Mouse (Mus musculus): ENCODE results near the gene Ldlrad3. TPM values are rescaled to one million over a fixed set of nuclear protein-coding genes. Genes with fewer than 3 reads are reported as not detected.
A peak's percentile ranks its signal among the peaks of the same experiment; 100 is the strongest.

Ldlrad3 gene
- polyA plus RNA-seq, 1 experiment from 2014 or later: 14.6 TPM

DNA sequence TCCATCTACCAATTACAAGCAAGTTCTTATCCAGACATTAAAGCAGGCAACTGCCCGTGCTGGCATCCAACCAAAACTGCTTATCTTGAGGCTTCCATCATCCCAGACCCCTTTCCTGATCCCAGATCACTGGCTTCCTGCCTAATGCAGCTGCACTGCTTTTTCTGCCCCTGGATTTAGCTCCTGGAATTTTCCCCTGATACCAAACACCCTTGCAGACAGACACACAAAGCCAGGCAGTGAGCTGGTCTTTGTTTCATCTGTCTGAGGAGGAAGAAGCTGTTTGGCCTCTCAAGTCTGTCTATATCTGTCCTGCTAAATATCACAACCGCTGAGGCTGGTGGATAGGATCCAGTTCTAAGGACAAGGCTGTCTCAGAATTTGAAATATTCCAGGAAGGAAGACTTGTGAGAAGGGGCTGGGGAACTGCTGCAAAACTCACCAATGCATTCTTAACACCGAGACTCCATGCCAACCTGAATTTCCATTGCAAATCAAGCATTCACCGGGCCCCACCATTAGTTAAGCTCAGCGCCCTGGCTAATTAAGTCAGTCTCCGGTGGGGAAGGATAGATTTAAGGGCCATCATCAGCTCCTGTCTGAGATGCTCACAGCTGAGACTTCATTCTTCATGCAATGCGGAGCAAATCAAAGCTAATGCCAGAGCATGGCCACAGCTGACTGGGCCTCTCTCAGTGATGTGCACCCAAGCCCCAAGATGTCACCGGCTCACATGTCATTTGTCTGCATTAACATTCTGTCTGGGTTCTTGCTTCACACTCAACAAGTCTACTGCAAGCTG lies 183.0 kb downstream of the Ldlrad3 start:
- Histone ChIP-seq H3K9me3 (ENCODE audit: low read length) (no peaks in the 10 kb centered on the region), H3K27me3 (replicated peaks; ENCODE audit: insufficient read depth, low read length) (no peaks in the 10 kb centered on the region), H3K9ac (replicated peaks; ENCODE audit: low read depth) (no peak overlapping the region), H3K4me2 (replicated peaks; ENCODE audit: low read depth, low read length) (peak overlapping the region; percentile 3), H3K4me1 (ENCODE audit: insufficient read depth, low read depth, low read length) (peaks cover 18% of the 10 kb centered on the region; the same call in 1 of the 2 replicates), H3K27ac (ENCODE audit: low read length) (no peak overlapping the region), H3K36me3 (ENCODE audit: insufficient read depth, low read length) (no peaks in the 10 kb centered on the region), H3K4me3 (ENCODE audit: low read depth, low read length) (no peak overlapping the region)
- WGBS: 30% methylated on average over 8 of the region's 8 CpGs
- ATAC-seq: 0 out of 2 replicates have a peak, but pooled peaks have one; percentile 5
- DNase-seq (ENCODE audit: low spot score): peak; percentile 27
- no peak for TF ChIP-seq CTCF (IDR thresholded peaks at IDR 0.05)
- TF ChIP-seq EP300 (IDR thresholded peaks at IDR 0.05): no peak

DNA sequence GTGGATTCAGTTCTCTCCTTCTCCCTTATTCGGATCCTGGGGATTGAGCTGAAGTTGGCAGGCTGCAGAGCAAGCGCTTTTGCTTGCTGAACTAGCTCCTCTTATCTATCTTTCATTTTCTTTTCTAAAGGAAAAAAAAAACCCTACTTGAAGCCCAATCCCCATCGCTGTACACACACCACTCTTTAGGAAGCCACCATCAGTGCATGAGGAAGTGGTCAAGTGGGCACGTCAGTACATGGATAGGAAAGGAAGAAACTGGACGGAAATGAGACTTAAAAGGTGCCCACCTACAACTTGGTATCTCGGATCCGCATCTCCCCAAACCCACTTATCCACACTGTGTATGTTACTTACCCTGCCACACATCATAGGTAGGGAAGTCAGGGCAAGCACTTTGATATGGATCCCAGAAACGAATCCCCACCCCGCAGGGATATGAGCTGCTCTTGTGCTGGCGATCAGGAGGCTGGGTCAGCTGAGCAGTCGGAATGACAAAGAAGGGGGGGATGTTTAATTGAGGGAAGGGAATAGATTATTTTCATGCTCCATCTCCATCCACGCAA lies 183.7 kb downstream of the Ldlrad3 start:
- TF ChIP-seq EP300 (IDR thresholded peaks at IDR 0.05) (no peak), CTCF (IDR thresholded peaks at IDR 0.05) (no peak)
- no peak overlapping the region for H3K4me3 ChIP-seq (ENCODE audit: low read depth, low read length)
- H3K9me3 ChIP-seq (ENCODE audit: low read length): no peaks in the 10 kb centered on the region
- H3K4me1 ChIP-seq (ENCODE audit: insufficient read depth, low read depth, low read length): peaks cover 18% of the 10 kb centered on the region; the same call in 1 of the 2 replicates
- 0 out of 2 replicates have a peak overlapping the region, but pooled peaks have one; percentile 0 for H3K27ac ChIP-seq (ENCODE audit: low read length)
- H3K4me2 ChIP-seq (replicated peaks; ENCODE audit: low read depth, low read length): peak overlapping the region; percentile 3
- no peaks in the 10 kb centered on the region for H3K27me3 ChIP-seq (replicated peaks; ENCODE audit: insufficient read depth, low read length)
- no peak overlapping the region for H3K9ac ChIP-seq (replicated peaks; ENCODE audit: low read depth)
- WGBS: 33% methylated on average over 12 of the region's 12 CpGs
- H3K36me3 ChIP-seq (ENCODE audit: insufficient read depth, low read length): no peaks in the 10 kb centered on the region
- DNase-seq (ENCODE audit: low spot score): no peak
- no peak for ATAC-seq

DNA sequence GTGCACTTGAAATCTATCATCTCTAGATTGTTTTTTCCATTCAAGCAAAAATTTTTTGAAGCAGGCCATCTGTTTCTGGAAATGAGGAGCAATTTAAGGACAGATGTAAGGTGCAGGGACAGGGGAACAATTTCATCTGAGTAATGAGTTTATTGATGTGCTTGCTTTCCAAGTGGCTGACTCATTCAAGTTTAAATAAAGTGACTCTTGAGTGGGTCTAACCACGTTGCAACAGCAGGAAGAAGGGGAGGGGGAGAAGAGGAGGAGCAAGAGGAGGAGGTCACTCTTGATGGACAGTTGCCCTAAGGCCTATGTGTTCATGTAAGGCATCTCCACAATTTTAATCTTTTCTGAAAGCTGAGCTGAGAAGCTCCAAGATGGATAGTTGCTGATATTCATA lies 184.5 kb downstream of the Ldlrad3 start:
- no peaks in the 10 kb centered on the region for H3K36me3 ChIP-seq (ENCODE audit: insufficient read depth, low read length)
- H3K4me2 ChIP-seq (replicated peaks; ENCODE audit: low read depth, low read length): no peak overlapping the region
- no peak overlapping the region for H3K4me3 ChIP-seq (ENCODE audit: low read depth, low read length)
- 0% methylated on average over 1 of the region's 1 CpGs for WGBS
- no peak overlapping the region for H3K27ac ChIP-seq (ENCODE audit: low read length)
- ATAC-seq (peak; percentile 67), DNase-seq (ENCODE audit: low spot score) (peak; percentile 81)
- no peaks in the 10 kb centered on the region for H3K9me3 ChIP-seq (ENCODE audit: low read length)
- no peak overlapping the region for H3K9ac ChIP-seq (replicated peaks; ENCODE audit: low read depth)
- TF ChIP-seq EP300 (IDR thresholded peaks at IDR 0.05): no peak; the same call in 1 of the 2 replicates
- no peak for TF ChIP-seq CTCF (IDR thresholded peaks at IDR 0.05)
- no peaks in the 10 kb centered on the region for H3K27me3 ChIP-seq (replicated peaks; ENCODE audit: insufficient read depth, low read length)
- H3K4me1 ChIP-seq (ENCODE audit: insufficient read depth, low read depth, low read length): peaks cover 18% of the 10 kb centered on the region; the same call in 1 of the 2 replicates

DNA sequence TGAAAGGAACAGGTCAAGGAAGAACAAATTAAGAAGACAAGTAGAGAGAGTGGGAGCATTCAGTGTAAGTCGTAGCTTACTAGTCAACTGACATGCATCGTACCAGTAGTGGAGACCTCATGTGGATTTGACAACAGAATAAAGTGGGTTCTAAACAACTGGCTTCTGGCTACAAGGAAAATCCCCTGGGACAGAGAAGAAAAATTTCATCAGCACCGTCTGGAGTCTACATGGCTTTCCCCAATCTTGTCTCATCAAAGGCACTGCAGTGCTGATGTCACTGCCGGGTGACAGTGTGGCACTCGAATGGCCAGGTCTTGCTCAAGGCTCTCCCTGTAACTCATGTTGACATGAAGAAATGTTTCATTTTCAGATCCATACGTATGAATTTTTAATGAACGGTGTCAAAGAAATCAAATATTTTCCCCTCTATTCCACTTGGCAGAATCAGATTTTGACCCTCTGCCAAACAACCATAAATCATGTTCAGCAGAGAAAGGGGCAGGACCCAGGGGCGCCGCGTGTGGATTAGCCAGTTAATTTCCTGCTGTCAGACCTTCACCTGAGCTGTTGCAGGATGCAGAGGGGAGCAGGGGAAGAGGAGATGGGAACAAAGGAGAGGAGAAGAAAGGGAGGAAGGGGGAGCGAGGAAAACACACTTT lies 187.1 kb downstream of the Ldlrad3 start:
- TF ChIP-seq EP300 (IDR thresholded peaks at IDR 0.05): no peak
- TF ChIP-seq CTCF (IDR thresholded peaks at IDR 0.05): no peak
- no peak for ATAC-seq
- Histone ChIP-seq H3K9ac (replicated peaks; ENCODE audit: low read depth) (no peak overlapping the region), H3K4me2 (replicated peaks; ENCODE audit: low read depth, low read length) (no peak overlapping the region), H3K27me3 (replicated peaks; ENCODE audit: insufficient read depth, low read length) (no peaks in the 10 kb centered on the region), H3K4me3 (ENCODE audit: low read depth, low read length) (no peak overlapping the region), H3K27ac (ENCODE audit: low read length) (no peak overlapping the region), H3K9me3 (ENCODE audit: low read length) (no peaks in the 10 kb centered on the region), H3K36me3 (ENCODE audit: insufficient read depth, low read length) (no peaks in the 10 kb centered on the region), H3K4me1 (ENCODE audit: insufficient read depth, low read depth, low read length) (peaks cover 9% of the 10 kb centered on the region; the same call in 1 of the 2 replicates)
- no peak for DNase-seq (ENCODE audit: low spot score)
- WGBS: 53% methylated on average over 11 of the region's 11 CpGs

DNA sequence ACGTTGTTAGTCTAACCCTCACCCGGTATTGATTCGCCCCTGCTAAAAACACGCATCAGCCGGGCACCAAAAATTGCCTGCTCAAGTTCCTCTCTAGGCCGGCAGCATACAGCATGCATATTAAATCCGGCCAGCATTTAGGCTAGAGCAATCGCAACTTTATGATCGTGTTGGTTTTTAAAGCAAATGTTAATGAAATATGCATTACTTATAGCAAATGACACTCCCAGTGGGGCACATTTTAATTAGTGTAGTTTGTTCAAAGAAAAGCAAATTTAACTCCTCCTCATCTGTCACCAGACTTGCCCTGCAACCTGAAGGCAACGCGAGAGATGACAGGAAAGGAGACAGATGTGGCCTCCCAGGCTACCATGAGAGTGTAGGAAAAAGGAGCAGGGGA lies 189.2 kb downstream of the Ldlrad3 start:
- no peak for ATAC-seq
- TF ChIP-seq EP300 (IDR thresholded peaks at IDR 0.05) (no peak), CTCF (IDR thresholded peaks at IDR 0.05) (no peak)
- Histone ChIP-seq H3K4me3 (ENCODE audit: low read depth, low read length) (no peak overlapping the region), H3K27ac (ENCODE audit: low read length) (no peak overlapping the region), H3K9ac (replicated peaks; ENCODE audit: low read depth) (no peak overlapping the region), H3K36me3 (ENCODE audit: insufficient read depth, low read length) (no peaks in the 10 kb centered on the region), H3K4me1 (ENCODE audit: insufficient read depth, low read depth, low read length) (peaks cover 2% of the 10 kb centered on the region; the same call in 1 of the 2 replicates), H3K27me3 (replicated peaks; ENCODE audit: insufficient read depth, low read length) (no peaks in the 10 kb centered on the region), H3K9me3 (ENCODE audit: low read length) (no peaks in the 10 kb centered on the region), H3K4me2 (replicated peaks; ENCODE audit: low read depth, low read length) (no peak overlapping the region)
- DNase-seq (ENCODE audit: low spot score): no peak
- 87% methylated on average over 11 of the region's 11 CpGs for WGBS
